Mouse (Mus musculus) layer of hippocampus, adult 11-12 months (tissue): ENCODE measurements around the gene Scp2.
"Not testable (repeated sequence)": the region's sequence is repeated elsewhere in the genome, so short reads cannot be mapped to it uniquely, and the experiment has no call there.

Experiments
- DNase-seq: peaks from one replicate; pipeline ENCODE4 v3.0.0; 2022; ENCODE audit warnings: low spot score

The Scp2 gene

DNA sequence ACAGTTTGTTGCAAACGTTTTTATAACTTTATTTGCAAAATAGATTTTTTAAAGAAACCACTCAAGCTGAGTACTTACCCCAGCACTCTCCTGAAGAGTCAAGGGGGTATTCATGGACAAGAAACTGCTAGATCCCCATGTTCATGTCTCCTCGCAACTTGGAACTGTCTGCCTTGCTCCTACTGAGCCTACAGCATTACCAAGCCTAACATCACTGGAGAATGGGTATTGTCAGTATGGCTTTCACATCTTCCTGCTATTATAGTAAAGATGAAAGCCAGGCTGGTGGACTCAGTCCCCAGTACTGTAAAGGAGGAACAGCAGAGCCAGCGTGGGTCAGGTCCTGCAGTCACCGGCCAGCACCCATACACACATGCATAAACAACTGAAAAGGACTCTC lies 48.5 kb downstream of the Scp2 start, which contains the start of gene Podn:
Gene Podn (minus strand): TSS at position 101 of the 400 bp plus-strand sequence.
- DNase-seq, result no peak

DNA sequence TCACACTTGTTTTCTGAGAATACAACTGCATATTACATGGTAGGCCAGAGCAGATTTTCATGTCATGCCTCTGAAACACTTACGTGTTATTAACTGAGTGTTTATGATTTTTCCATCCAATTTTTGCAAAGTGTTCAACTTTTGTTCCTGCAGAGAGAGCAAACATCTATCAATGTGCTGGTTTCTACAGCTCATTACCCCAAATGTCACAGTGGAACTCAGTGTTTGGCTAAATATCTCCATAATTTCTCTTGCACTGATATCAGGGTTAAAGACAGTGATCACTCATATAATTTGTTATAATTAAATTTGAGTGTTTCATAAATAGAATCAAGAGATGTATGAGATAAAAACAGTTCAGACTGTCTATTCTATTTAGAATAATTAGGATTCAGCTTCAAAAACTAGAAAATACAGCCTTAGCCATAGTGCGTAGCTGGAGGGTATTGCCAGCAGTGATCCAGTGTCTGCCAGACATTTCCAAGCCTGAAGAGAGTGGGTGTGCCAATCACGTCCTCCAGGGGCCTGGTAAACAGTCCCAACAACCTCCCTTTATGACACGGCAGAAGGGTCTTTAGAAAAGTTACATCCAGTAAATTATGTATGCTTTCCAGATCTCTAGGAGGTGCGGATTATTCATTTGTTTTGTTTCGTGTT lies 51.9 kb downstream of the Scp2 start:
- no peak for DNase-seq

DNA sequence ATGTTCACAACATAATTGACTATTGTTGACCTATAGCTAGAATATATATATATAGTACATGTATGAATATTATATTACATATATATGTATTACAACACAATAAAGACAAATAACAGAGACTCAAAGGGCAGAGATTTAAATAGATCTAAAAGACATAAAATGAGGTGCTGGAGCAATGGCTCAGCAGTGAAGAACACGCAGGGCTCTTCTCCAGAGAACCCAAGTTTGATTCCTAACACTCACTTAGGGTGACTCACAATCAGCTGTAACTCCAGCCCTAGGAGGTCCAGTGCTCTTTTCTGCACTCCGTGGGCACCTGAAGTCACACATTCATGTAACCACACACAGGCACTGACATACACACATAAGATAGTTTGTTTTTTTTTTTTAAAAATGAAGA lies 60.8 kb downstream of the Scp2 start:
- DNase-seq, result no peak

GRCm38 (mm10) chr4:108083032-108083735 lies 61.6 kb downstream of the Scp2 start:
- DNase-seq, result no peak

DNA sequence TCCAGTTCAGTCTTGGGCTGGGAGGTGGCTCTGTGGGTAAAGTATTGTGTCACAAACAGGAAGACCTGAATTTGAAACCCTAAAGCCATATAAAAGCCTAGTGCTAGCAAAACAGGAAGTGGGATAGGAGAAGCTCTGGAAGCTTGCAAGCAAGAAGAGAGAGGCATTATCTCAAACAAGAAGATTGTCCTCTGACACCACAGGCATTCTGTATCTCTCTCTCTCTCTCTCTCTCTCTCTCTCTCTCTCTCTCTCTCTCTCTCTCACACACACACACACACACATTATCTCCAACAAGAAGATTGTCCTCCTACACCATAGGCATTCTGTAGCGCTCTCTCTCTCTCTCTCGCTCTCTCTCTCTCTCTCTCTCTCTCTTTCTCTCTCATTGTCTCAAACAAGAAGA lies 62.4 kb downstream of the Scp2 start:
- no peak for DNase-seq

GRCm38 (mm10) chr4:108080876-108081275 lies 63.9 kb downstream of the Scp2 start:
- no peak for DNase-seq

DNA sequence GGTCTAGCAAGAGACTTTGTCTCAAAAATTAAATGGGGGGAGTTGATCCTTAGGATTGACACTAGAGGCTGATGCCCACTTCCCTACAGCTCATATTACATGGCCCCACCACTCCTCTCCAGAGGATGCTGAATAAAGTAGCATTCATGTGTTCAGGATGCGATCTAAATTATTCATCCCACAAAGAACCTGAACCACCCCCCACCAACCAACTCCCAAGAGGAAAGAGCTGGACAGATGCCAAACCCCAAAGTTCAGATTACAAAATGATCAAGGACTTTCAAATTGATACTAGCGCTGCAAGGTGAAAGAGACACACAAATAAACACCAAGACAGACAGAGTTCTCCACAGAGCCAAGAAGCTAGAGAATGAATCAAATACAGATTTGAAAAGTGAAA lies 65.0 kb downstream of the Scp2 start:
- no peak for DNase-seq

DNA sequence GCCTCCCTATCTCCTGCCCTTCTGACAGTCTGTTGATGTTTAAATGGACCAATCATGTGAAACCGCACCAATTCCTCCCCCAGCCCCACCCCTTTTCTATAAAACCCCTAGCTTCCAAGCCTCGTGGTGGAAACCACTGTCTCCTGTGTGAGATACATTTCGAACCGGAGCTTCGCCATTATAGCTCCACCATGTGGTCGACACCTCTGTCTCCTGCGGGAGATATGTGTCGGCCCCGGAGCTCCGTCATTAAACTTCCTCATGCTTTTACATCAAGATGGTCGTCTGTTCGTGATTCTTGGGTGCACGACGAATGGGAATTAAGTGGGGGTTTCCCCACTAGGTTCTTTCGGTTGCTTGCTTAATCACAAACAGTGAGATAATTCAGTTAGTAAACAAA lies 65.6 kb downstream of the Scp2 start:
- DNase-seq, result not testable (repeated sequence)

DNA sequence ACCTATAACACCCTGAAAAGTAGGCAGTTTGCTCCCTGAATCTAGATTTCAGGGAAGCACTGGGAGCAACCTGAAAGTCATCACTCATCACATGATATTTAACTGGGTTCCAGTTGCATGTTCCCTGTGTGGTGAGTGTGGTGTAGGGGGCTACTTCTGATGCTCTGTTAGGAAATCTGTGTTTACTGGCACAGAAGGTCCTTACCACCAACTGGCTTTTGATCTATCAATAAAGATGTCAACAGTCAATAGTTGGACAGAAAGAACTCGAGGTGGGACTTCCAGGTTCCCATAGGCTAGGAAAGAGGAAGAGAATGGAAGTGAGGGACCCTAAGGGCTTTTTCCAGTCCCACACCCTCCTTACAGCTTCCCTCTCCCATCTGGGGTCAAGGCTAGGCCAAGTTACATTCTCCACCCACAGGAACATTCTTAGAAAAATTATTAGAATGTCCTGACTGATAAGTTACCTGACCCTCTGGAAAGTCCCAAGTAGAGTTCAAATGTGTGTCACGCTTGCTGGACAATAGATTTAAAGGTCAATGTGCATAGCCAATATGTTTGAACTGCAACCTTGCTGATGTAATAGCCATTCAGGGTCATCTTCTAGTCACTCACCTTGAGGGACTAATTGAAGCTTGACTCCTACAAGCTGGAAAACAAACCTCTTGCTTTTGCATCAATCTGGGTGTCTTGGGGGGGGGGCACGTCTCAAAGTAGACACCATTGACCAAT lies 67.4 kb downstream of the Scp2 start:
- DNase-seq, result no peak

- DNase-seq, result no peak
These were observed 70.5 kb downstream of the Scp2 start for GRCm38 (mm10) chr4:108074204-108074823.

GRCm38 (mm10) chr4:108072086-108072485 lies 72.7 kb downstream of the Scp2 start:
- DNase-seq, result no peak

DNA sequence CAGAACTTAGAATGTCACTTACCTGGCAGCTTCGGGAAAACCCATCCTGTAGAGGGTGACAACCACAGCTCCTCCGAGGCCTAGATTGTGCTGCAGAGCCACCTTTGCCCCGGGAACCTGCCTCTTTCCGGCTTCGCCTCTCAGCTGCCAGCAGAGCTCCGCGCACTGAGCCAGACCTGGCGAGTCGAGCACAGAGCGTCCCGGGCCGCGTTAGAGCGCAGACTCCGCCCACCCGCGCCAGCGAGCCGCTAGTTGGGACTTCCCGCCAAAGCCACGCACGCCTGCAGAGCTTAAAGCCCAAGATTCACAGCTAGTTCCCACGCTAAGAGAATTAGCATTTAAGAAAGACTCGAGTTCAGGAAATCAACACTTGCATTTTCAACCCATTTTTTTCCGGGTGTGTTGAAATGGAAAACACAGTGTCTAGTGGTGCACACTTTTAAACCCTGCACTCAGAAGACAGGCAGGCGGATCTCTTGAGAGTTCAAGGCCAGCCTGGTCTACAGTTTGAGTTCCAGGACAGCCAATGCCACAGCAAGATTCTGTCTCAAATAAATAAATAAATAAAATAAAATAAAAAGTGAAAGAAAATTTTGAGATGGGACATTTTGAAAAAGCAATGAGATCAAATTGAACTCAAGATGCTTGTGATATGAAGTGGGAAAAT lies 73.4 kb downstream of the Scp2 start:
- peak; percentile 92 for DNase-seq

DNA sequence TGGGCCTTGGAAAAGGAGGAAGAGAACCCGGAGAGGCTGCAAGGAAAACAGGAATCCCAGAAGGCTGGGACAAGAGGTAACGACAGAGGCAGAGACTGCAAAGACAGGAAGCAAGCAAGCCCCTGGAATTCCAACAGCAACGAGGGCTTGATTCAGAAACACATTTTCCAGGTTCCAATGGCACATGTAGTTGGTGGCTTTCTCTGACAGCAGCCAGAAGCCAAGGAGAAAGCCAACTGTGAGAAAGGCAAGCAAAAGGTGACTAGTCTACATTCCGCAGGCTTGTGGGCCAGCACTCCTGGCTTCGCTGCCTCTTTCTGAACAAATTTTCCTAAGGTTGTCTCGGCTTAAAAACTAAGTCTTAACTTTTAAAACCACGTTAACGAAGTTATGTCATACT lies 74.1 kb downstream of the Scp2 start:
- no peak for DNase-seq

GRCm38 (mm10) chr4:108070286-108070685 lies 74.5 kb downstream of the Scp2 start:
- no peak for DNase-seq

DNA sequence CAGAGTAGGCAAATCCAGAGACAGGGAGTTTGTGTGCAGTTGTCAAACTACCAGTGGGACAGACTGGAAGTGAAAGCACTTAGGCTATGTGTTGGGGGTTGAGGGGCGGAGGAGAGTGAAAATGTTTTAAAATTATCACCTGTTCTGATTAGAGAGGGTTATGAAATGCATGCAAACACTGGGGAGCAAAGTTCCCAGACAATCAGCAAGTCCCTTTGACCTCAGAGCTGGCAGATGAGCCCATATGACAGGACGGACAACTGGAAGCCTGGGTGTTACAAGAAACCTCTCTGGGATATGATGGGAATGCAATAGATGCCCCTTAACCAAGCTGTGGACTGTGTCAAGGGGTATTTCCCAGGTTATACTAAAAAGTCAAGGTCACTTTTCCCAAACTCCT lies 76.7 kb downstream of the Scp2 start:
- no peak for DNase-seq

- no peak for DNase-seq
These were observed 77.5 kb downstream of the Scp2 start for GRCm38 (mm10) chr4:108067261-108067660.

GRCm38 (mm10) chr4:108066569-108066968 lies 78.2 kb downstream of the Scp2 start:
- no peak for DNase-seq

- no peak for DNase-seq
These were observed 79.5 kb downstream of the Scp2 start for GRCm38 (mm10) chr4:108065176-108065844.

- no peak for DNase-seq
These were observed 81.2 kb downstream of the Scp2 start for GRCm38 (mm10) chr4:108063616-108064015.

- no peak for DNase-seq
These were observed 82.3 kb downstream of the Scp2 start for GRCm38 (mm10) chr4:108062524-108062923.

- no peak for DNase-seq
These were observed 84.0 kb downstream of the Scp2 start for GRCm38 (mm10) chr4:108060774-108061173.
